Mouse (Mus musculus): Measurements from ENCODE around the gene Tmem30a. TPM values are rescaled to one million over a fixed set of nuclear protein-coding genes. Genes with fewer than 3 reads are reported as not detected.

Gene Tmem30a
- total RNA-seq, 2 experiments from 2014 or later: 42.4 to 45.3 TPM

- no peak for DNase-seq
Measured at GRCm38 (mm10) chr9:79795076-79795475, 1.8 kb upstream of the Tmem30a start.

GRCm38 (mm10) chr9:79785794-79786085 is 7.6 kb downstream of the Tmem30a start:
- DNase-seq: no peak

- DNase-seq: no peak
Measured at GRCm38 (mm10) chr9:79784934-79785793, 8.1 kb downstream of the Tmem30a start.

GRCm38 (mm10) chr9:79784439-79784838 is 8.9 kb downstream of the Tmem30a start:
- no peak for DNase-seq

- no peak for DNase-seq
Measured at GRCm38 (mm10) chr9:79779354-79779753, 14.0 kb downstream of the Tmem30a start.

GRCm38 (mm10) chr9:79766991-79767545 is 26.2 kb downstream of the Tmem30a start:
- DNase-seq: no peak

DNA sequence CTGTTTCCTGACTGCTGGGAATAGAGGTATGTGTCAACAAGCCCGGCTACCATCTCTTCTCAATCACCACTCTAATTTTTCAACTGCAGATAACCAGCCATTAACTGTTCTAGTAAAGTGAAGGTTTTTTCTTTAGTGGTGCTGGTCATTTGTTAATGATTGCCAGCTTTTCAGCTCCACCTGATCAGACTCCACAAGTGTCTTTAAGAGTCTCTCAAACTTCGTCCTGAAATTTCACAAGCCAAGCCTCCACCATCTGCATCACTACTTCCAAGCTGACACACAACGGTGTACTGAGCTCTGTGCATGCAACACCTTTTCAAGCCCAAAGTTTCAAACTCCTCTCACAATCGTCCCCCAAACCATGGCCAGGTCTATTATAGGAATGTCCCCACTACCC is 28.0 kb downstream of the Tmem30a start:
- DNase-seq: no peak

DNA sequence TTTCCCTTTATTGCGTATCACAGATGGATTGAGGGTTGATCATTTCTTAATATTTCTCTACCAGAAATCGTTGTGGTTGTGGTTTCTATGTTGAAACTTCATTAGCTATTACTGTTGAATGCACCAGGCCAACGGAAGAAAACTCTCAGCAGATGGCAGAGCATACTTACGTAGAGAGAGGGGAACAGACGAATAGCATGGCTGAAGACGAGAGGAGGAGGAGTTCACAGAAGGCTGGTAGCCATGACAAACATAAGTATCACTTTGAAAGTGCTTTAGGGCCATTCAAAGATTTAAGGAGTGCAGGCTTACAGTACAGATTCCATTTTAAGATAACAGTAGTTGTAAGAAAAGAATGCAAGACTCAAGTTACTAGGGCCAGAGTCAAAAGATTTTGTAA is 30.8 kb downstream of the Tmem30a start:
- no peak for DNase-seq

GRCm38 (mm10) chr9:79760076-79760475 is 33.2 kb downstream of the Tmem30a start:
- DNase-seq: no peak

GRCm38 (mm10) chr9:79759385-79760005 is 33.8 kb downstream of the Tmem30a start, which contains the start of gene Cox7a2:
Gene Cox7a2, minus strand, starts transcription at chr9:79759878.
- DNase-seq: peak; percentile 90

- DNase-seq: no peak
Measured at GRCm38 (mm10) chr9:79755311-79755710, 38.0 kb downstream of the Tmem30a start.

DNA sequence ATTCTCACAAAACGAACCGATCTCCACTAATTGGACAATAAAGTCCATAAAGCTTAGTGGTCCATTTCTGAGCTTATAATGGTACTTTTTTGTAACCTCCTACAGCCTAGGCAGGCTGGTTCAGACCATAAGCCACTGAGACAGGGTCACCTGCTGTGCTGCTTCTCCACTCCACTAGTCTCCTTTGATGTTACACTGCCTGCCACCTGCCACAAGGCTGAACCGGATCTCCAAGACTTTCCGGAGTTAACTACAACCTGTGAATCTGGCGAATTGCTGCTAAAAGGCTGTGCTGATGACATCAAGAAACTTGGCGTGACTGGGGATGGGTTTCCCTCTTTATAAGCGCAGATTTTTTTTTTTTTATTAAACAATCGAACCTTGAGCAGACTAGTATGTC is 41.5 kb downstream of the Tmem30a start:
- DNase-seq: no peak

DNA sequence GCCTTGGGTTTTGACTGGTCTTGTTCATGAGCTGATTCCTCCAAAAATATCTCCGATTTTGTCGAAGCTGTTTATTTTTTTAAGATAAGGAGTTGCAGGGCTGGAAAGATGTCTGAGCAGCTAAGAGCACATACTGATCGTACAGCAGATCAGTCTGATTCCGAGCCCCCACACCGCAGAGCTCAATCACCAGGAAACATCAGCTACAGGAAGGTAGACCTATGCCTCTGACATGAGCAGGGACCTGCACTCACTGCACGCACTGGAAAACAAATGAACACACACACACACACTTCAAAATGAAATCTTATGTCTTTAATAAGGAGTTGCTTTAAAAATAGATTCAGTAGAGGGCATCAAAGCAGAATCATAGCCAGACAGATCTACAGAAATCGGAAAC is 42.6 kb downstream of the Tmem30a start:
- no peak for DNase-seq

- no peak for DNase-seq
Measured at GRCm38 (mm10) chr9:79745036-79745435, 48.3 kb downstream of the Tmem30a start.

DNA sequence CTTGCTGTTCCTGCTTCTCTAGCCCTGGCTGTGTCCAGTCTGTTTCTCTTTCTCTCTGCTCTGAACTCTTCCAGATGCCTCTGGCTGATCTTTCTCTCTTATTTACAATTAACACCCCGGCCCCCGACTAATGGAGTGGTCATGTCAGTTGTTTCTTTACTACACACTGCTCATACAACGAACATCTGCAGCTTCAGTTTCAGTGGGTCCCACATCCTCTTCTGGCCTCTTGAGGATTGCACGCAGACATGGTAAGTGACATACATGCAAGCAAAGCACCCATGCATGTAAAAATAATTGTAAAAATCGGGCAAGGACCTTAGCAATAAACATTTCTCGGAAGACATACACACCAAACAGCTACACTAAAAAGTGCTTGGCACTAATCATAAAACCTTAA is 57.7 kb downstream of the Tmem30a start:
- DNase-seq: no peak

DNA sequence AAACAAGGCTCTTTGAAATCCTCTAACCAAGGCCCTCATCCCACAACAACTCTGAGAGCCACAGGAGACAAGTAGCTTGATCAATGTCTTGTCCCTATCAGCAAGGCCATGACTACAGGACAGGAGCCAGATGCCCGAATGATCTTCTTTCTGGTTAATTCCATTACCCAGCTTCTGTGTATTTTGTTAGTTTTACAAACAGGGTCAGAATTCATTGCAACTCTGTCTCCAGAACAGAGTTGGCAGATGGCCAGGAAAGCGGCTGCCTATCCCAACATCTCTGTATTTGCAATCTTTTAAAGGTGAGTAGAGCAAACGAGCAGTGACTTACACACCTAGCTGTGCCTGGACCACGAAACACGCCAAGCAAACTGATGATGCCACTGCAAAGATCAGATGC is 63.0 kb downstream of the Tmem30a start:
- peak; percentile 29 for DNase-seq

GRCm38 (mm10) chr9:79723090-79723489 is 70.2 kb downstream of the Tmem30a start:
- DNase-seq: no peak

DNA sequence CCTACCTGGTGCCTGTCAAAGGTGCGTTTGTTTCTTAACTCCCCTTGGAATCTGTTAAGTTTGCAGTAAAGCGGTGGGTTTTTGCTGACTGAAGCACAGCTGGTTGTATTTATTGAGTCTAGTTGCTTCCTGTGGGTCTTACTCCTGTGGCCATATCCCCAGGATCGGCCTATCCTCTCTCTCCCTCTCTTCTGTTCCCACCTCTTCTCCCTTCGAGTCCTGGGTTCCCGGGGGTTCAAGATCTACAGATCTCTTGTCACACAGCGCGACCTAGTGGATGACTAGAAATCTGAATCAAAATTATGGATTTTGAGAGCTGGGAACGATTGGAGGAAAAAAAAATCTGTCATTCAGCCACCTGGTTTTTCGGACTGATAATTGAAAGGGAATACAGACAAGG is 72.3 kb downstream of the Tmem30a start:
- peak; percentile 61 for DNase-seq

DNA sequence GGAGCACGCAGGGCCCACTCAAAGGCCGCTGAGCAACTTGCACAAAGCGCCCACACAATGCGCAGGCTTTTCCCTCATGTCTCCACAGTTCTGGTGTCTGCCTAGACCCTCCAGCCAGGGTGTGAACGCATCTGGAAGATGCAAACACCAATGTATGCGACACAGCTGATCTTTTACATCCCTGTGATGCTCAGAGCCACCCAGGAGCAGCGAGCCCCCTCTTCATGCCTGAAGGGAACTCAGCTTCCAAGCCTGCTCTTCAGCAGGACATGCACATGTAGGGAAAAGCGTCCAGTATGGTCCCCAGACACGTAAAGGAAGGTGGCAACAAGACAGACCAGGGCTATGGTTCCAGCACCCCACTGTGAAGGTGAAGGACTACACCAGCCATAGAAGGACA is 73.2 kb downstream of the Tmem30a start:
- DNase-seq: no peak

DNA sequence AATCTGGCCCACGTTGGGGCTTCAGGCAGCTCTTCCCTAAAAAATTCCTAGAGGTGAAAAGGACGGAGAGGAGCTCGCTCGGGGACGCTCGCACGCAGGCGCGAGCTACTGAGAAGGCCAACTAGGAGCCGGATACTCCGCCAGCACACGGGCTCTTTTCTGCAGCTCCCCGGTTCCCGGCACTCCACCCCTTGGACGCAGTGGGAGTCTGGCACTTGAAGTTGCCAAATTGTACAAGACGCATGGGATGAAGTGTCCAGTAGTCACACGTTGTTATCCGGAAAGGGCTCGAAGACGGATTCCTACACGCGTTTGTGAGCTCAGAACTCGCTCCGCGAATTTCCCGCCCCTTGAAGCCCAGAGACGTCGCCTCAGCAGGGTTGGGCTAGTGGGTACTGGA is 73.9 kb downstream of the Tmem30a start:
- peak; percentile 51 for DNase-seq

Measured in gastrocnemius, postnatal 10 days (tissue).